Mouse (Mus musculus) lung, adult 18-20 months (tissue): Measurements from ENCODE around the gene Ppp2r5c.

Source experiments
- DNase-seq, 2 experiments: peaks; one replicate each; pipeline ENCODE4 v3.0.0; 2022; ENCODE audit warnings: mixed read lengths in 2 of 2

Ppp2r5c gene

GRCm38 (mm10) chr12:110446290-110447170 is at the start of gene Ppp2r5c:
Gene Ppp2r5c, plus strand, starts transcription at chr12:110447120.
- peak; percentile 94 to 95 for DNase-seq

DNA sequence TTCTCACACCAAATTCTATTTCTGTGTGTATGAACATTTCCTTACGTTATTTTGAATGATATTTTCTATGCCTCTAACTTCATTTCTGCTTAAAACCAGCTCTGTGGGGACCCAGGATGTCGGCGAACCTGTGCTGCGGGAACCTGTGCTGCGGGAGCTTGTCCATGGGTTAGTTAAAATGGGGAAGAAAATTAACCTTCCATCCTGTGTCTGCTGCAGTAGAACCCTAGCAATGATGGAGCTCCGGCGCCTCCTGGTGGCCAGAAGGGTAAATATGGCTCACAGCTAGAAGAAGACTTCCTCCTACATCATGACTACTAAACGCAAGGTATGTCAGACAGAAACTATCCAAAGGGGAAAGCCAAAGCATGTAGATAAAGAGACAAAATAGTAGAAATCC is 48.6 kb upstream of the Ppp2r5c start:
- DNase-seq = peak; percentile 50 to 60

DNA sequence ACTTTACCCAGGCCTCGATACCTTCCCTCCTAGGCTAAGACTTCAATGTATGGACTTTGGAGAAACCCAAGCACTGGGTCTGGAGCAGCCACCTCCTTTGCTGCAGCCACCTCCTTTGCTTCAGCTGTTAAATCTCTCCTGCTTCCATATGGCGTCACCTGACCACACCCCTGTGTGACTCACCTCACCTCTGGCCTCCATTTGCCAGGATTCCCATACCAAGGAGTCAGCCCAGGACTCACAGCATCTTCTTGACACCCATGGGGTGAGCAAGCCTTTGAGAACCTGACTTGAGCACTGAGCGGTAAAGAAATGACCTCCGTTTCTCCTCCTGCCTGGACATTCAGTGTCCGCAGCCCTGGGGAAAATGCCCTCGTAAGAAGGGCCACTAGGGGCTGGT is 47.8 kb upstream of the Ppp2r5c start:
- no peak for DNase-seq

DNA sequence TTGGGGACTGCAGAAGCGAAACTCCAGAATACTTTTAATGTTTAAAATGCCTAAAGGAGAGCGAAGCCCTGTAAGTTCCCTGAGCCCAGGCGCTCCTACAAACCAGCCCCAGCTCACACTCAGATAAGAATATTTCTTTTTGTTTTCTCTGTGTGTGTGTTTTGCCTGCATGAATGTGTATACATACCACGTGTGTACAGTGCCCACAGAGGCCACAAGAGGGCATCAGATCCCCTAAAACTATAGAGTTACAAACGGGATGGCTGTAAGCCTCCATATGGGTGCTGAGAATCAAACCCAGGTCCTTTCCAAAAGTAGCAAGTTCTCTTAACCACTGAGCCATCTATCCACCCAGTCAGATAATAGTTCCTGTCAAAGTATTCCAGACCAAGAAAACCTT is 46.0 kb upstream of the Ppp2r5c start:
- no peak for DNase-seq

- DNase-seq = no peak
Observed at GRCm38 (mm10) chr12:110401871-110402270, 45.0 kb upstream of the Ppp2r5c start.

DNA sequence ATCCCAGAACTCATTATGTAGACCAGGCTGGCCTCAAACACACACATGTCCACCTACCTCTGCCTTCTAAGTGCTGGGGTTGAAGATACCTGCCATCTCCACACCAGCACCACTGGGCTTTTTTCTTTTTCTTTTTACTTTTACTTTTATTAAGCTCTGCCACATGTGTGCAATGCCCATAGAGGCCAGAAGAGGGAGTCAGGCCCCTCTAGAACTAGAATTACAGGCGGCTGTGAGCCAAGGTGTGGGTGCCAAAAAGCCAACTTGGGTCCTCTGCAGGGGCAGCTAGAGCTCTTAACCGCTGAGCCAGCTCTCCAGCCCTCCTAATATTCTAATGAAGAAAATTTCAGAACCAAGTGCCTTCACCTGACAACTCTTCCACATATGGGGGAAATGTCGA is 30.7 kb upstream of the Ppp2r5c start:
- DNase-seq = peak; percentile 9 to 14

DNA sequence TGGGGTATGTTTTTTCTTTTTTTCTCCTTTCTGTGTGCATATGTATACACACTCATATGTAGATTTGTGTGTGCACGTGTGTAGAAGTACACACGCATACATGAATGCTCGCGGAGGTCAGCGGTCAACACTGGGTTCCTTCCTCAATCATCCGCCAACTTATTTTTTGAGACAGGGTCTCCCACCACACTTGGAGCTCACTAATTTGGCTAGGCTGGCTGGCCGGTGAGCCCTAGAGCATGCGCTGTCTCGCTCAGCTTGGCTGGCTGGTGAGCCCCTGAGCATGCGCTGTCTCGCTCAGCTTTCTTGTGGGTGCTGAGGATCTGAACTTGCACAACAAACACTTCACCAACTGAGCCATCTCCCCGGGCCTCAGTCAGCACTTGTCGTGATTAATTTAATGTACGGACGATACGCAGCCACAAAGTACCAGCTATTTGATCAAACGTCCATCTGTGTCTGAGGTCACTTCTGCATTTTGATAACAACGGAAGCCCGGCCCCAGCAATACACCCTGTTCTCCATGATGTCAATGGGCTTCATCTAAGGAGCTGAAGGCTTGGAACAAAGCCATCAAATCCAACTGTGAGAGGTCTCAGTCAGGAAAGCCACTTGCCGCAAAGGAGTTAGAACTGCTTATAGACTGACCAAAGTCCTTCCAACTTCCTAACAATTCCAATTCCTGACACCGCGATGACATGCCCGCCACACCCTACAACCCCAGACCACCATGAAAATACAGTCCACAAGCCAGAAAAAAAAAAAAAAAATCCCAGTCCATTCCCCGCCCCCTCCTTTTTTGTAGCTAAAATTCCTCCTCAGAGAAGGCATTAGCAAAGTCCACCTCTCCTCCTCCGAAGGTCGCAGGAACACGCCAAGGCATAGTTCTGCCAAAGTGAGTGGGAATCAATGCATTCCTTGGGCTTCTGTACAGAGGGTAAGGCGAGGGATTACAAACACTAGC is 29.6 kb upstream of the Ppp2r5c start:
- DNase-seq = peak; percentile 28 to 31

DNA sequence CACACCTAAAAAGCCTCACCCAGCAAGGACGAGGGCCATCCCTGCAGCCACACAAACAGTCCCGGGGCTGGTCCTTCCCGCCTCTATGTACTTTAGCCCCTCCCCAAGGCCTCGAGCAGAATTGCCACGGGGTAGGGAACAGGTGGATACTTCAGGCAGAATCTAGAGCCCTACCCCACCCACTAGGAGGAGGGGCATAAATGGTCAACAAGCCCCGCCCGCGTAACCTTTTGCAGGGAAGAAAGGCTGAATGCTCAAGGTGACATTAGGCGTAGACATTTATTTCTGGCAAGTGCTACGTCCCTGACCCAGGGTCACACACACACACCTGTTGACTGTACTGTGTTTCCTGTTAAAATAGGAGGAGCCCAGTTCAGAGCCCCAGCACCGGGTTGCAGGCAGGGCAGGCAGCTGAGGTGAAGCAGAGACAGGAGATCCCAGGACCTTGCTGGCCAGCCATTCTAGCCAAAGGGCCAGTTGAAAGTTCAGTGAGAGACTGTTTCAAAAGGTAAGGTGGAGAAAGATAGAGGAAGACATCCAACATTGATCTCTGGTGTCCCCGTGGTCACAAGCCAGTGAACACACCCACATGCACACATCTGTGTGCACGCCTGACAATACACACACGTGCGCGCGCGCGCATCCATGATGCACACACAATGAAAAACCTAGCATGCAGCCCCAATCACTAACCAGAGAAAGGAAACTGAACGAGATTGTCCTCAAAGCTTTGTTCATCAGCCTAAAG is 28.8 kb upstream of the Ppp2r5c start:
- DNase-seq = peak; percentile 77 to 85

DNA sequence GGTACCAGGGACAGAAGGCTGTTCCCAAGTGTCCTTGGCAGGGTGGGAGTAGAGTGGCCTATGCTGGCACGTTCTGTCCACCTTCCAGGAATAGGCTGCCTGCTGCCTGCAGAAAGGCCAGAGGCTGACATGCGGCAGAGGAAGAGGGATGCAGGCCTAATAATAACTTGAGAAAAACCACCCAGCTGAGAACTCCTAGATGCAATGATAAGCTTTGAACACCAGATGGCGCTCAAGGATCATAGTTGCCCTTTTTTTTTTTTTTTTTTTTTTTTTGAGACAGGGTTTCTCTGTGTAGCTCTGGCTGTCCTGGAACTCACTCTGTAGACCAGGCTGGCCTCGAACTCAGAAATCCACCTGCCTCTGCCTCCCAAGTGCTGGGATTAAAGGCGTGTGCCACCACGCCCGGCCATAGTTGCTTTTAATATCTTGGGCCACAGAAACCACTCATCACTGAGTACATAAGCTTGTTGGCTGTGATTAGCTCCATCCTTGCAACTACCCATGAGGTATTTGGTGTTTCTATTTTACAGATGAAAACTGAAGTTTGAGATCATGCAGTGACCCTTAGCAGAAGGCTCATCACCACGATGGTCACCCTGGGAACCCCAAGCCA is 28.1 kb upstream of the Ppp2r5c start:
- peak; percentile 15 to 31 for DNase-seq

GRCm38 (mm10) chr12:110419879-110420278 is 27.0 kb upstream of the Ppp2r5c start:
- no peak for DNase-seq

GRCm38 (mm10) chr12:110421361-110421760 is 25.6 kb upstream of the Ppp2r5c start:
- DNase-seq = no peak

GRCm38 (mm10) chr12:110424008-110424704 is 22.8 kb upstream of the Ppp2r5c start:
- DNase-seq = no peak

DNA sequence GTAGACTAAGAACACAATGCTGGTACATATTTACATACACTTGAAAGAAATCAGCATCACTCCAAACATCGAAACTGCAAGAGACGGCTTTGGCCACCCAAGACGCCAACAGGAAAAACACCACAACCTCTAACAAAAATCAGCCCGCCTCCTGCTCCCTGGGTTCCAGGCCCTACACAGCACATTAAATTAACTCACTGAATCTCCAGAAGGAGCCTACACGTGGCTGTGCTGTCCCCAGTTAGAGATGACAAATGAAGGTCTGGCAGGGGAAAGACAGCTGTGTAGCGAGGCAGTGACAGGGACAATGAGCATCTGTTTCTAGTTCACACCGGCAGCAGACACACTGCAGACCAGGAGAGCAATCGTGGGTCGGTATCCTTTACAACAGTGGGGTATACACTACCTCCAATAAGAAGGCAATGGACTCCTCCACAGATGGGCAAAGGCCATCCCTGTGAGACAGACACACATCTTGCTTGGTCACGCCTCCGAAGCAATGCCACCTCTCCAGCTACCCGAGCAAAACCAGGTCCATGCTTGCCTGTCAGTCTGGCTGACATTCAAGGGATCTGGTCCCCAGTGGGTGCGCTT is 20.4 kb upstream of the Ppp2r5c start:
- no peak for DNase-seq

DNA sequence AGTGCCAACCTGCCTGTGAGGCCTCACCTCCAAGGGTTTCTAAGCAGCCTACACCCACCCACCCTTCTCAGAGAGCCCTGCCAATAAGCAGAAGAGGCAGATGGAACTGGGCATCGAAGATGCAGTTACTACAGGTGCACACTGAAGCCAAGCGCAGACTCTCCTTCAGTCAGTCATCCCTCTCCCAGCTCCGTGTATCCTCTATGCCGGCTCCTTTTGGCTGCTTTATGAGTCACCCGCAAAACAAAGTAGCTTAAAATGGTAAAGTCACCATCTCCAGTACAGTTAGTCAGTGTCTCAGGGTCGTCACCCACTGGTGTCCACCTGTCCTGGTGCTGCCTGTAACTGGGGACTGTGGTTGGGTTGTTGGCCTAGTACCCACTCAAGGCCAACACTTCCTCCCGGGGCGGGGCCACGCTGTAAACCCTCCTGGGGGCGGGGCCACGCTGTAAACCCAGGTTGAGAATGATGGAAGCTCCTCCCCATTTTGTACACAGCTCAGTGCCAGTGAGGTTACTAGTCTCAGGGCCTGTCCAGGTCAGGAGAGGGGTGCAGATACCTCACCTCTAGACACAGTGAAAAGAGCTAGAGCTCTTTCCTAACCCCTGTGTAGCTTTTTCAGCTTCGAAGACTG is 17.5 kb upstream of the Ppp2r5c start:
- DNase-seq = no peak

GRCm38 (mm10) chr12:110429990-110430389 is 16.9 kb upstream of the Ppp2r5c start:
- DNase-seq = no peak

- peak; percentile 68 to 83 for DNase-seq
Observed at GRCm38 (mm10) chr12:110431805-110432204, 15.1 kb upstream of the Ppp2r5c start.

DNA sequence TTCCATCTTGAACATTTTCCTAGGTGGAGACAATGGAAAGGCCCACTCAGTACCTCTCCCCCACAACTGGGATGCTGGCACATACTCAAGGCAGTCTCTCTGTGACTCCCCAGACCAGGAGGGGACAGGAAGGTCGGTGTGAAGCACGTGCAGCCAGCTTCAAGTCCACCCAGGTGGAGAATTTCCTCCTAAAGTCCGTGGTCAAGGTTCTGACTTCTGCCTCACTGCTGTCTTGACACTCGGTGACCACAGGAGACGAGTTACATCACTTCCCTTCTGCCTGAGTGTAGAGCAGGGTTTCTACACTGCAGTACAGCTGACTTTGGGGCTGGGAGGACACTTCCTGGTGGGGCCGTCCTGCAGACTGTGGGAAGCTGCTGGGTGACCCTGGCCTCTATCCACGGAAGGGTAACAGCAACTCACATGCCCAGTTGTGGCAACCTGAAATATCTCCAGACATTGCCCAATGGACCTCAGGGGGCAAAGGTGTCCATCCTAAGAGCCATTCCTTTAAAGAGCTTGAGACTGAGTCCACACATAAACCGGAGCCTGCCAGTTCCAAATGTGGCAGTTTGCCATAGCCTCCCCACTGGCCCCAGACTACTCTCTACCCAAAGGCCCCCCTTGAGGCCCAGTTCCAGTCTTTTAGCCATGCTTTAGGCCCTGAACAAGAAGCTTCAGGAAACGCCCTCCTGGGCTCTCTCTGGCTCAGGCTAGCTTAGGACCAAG is 10.1 kb upstream of the Ppp2r5c start:
- peak; percentile 43 to 47 for DNase-seq

DNA sequence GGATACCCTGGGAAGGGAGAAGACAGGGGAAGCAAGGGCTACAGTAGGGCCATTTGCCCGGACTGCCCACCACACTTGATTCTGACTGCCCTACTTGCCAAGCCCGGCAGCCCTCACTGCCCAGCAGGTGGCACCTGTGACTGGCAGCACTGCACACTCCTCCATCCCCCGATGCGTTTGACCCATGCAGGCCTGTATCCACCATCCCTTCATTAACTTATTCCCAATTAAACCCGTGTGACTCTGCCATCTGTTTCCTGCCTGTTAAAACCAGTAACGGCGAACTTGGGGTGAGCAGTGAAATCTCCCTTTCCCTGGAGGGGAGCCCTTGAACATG is 9.6 kb upstream of the Ppp2r5c start:
- DNase-seq = peak in 1 of 2 experiments; percentile 16

- no peak for DNase-seq
Observed at GRCm38 (mm10) chr12:110438367-110438973, 8.4 kb upstream of the Ppp2r5c start.

DNA sequence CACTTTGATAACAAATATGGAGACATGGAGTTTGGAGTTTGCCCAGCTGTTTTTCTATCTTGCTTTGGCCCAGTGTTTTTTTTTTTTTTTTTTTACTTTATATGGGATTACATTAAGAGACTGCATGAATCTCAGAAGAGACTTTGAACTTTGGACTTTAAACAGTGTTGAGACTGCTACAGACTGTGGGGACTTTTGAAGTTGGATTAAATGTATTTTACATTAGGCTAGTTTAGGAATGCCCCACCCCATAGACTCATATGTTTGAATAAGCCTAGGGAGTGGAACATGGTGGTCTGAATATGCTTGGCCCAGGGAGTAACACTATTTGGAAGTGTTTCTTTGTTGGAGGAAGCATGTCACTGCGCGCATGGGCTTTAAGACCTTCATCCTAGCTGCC is 4.7 kb upstream of the Ppp2r5c start:
- DNase-seq = no peak
